Mouse (Mus musculus) large intestine, adult 2 months (tissue): ENCODE measurements around the gene Rab36. TPM values are rescaled to one million over a fixed set of nuclear protein-coding genes. Genes with fewer than 3 reads are reported as not detected.
"Not testable (repeated sequence)": the region's sequence is repeated elsewhere in the genome, so short reads cannot be mapped to it uniquely, and the experiment has no call there.

Experiments used
- DNase-seq: peaks from one replicate; pipeline ENCODE4 v3.0.0-alpha.2; 2012; ENCODE audit warnings: low read depth, low spot score
- WGBS: fragments of 180-500 bp; shearing (Covaris S2); methylation state at CpG from one replicate; pipeline ENCODE4 v1.1.7; 2018; 5-methylcytosine and 5-hydroxymethylcytosine counted together
- polyA plus RNA-seq: library from polyadenylated mRNA; depleted of rRNA; stranded (reverse); fragments of >200 nt; gene quantifications from 2 replicates; pipeline ENCODE4 v1.2.3, GENCODE M21; 2012

Rab36 gene
- polyA plus RNA-seq, 1 experiment: 1.6 TPM

DNA sequence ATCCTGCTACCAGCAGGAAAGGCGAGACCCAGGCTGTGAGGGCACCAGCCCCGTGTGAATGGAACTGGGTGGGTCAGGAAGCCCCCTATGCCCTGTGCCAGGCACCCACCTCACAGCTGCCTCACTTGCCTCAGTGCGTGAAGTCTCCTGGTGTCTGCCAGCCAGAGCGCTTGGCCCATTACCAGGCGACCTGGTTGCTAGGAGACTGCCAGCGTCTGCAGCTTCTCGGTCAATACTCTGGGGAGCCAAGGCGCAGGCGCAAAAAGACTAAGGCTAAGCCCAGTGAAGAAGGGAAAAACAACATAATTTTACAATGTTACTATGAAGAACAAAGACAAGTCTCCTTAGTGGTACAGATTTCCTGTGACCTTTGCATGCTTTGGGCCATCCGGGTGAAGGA, 4.5 kb upstream of the Rab36 start, which contains the start of gene Rsph14:
Gene Rsph14, minus strand, starts transcription at position 192 of the 400 bp plus-strand sequence.
- WGBS: 18% methylated on average over 10 of the region's 10 CpGs
- no peak for DNase-seq

DNA sequence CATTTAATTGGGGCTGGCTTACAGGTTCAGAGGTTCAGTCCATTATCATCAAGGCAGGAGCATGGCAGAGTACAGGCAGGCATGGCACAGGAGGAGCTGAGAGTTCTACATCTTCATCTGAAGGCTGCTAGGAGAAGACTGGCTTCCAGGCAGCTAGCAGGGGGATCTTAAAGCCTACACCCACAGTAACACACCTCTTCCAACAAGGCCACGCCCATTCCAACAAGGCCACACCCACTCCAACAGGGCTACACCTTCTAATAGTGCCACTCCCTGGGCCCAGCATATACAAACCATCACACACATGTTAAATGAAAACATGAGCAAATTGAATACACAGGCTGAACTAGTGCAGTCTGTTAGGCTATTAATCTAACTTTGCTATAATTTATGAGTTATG, 5.2 kb downstream of the Rab36 start:
- not testable (repeated sequence) for DNase-seq
- 4% methylated on average over 1 of the region's 1 CpGs for whole genome bisulfite sequencing

DNA sequence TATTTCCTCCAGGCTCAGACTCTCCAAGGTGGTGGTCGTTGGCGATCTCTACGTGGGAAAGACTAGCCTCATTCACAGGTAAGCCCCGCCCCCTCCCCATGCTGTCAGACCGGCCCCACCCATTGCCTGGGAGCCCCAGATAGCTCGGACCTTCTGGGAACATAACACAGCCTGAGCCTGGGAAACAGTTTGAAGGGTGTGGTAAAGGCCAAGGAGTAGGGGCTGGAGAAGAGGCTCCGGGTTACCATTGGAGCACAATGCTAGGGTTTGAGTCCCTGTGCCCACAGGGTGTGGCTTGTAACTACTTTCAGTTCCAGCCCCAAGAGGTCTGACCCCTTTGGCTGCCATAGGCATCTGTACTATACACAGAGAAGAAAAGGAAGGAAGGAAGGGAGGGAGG, 7.6 kb downstream of the Rab36 start:
- no peak for DNase-seq
- WGBS: 19% methylated on average over 7 of the region's 7 CpGs

DNA sequence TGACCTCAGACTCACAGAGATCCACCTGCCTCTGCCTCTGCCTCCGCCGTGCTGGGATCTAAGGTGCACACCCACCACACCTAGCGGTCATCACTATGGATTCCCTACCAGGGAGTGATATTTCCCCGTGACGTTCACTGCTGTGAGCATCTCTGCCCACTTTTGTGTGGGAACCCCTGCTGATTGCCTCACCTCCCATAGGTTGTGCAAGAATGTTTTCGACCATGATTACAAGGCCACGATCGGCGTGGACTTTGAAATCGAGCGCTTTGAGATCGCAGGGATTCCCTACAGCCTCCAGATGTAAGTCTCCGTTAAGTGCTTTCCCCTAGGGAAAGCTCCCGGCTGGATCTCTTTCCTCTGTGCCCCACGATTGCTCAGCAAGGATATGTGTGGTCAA, 9.0 kb downstream of the Rab36 start:
- DNase-seq: no peak

DNA sequence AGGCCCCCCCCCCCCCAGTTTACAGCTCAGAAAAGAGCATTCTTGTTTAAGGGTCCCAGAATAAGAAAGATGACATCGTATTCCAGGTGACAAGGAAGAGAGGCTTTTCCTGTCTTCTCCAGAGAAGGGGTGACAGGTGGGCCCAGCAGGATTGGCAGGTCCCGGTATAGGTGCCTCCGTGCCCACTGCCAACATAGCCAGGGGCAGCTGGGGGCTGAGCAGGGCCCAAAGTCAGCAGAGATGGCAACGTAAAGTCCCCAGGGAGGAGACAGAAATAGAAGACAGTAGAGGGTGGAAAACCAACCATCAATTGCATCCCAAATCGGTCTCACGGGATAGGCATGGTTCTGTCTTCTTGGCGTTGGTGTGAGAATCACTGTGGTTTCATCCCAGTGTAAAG, 11.9 kb downstream of the Rab36 start:
- WGBS: 88% methylated on average over 7 of the region's 7 CpGs
- DNase-seq: no peak

More for the DNA sequence above, 9.0 kb downstream of the Rab36 start:
- WGBS: 85% methylated on average over 15 of the region's 15 CpGs

DNA sequence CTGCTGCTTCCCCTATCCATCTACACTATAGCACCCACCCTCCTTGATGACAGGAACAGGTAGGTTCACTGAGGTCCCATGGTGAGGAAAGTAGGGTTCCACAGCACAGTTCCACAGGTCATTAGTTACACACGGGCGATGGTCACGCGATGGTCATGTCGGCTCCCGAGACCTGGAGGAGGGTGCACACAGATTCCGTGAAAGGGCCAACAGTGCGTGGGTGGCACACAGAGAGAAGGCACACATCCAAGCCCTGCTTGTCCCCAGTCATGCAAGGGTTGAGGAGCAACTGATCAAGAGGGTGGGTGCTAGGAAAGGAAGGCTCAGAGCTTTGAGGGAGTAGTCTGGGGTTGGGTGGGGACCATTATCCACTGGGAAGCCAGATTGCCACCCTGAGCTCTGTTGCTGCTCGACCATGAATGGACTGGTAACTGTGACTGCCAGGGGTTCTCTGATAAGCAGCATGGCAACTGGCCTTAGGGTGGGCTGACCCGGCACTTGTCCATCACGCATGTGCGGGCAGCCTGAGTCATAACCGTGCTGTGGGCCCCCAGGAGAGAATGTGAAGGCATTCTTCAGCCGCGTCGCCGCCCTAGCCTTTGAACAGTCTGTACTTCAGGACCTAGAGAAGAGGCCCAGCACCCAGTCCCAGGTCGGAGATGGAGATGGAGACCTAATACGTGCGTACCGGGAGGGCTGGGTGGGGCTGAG, 14.7 kb downstream of the Rab36 start:
- no peak for DNase-seq
- 84% methylated on average over 21 of the region's 21 CpGs for WGBS

DNA sequence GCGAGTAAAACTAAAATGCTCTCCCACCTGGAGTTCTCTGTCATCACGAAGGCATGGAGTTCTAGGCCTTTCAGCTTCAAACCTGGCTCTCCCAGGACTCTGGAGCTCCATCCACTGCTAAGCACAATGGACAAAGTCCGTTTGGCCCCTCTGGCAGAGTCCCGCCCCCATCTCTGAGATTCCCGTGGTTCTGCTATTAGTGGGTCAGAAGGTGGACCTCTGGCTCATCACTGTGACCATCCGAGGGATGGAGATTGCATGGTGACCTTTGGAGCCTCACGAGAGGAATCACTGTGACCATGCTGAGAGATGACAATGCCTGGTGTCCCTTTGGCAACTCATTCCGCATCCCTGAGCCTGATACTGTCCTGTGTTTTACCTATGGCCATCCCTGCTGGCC, 16.0 kb downstream of the Rab36 start:
- 70% methylated on average over 8 of the region's 8 CpGs for WGBS

DNA sequence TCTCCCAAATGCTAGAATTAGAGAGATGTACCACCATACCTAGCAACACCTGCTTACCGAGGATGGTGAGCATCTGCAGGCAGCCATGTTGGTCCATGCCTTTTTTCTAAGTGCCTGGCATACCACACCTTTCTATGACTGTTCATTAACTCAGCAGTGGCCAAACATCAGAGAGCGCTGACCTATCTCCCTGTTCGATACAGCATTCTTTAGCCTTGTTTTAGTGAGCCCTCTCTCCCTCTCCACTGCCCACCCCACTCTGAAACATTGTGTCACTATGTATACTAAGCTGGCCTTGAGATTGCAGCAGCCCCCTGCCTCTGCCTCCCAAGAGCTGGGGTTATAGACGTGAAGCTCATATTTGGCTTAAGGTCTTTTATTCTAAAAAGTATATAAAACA, 16.8 kb downstream of the Rab36 start:
- no peak for DNase-seq
- WGBS: 61% methylated on average over 4 of the region's 4 CpGs

More for the DNA sequence above, 16.0 kb downstream of the Rab36 start:
- DNase-seq: no peak

DNA sequence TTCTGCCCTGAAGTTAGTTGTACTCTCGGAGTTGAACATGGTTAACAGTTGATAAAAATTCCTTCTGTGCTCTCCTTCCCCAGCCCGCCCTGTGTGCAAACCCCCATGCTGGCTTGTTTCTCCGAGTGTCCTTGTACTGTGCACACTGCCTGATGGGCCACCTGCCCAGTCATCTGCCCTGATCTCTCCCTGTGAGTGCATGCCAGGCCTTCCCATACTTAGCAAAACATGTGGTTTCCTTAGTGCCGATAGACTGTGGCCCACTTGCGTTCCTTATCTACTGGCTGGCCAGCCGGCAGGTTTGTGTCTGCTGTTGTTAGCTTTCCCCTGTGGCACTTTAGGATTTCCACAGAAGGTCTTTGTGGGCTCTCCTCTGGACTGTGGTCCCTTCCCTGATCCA, 17.3 kb downstream of the Rab36 start:
- DNase-seq: no peak
- WGBS: 51% methylated on average over 6 of the region's 6 CpGs

DNA sequence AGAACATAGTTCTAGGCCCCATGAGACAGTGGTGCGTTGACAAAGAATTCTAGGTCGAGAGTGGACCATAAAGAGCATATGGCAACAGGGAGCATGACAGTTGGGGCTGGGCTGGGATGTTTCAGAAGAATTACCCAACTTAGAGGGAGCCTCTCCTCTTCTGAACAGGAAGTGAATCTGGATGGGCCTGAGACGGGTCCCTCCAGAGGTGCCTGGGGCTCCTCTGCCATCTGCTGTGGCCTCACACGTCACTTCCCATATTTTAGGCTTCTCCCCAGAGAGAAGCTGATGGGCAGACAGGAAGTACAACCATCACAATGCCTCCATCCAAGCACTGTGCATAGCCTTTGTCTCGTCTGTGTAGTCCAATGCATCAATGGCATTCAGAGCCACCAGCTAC, 18.8 kb downstream of the Rab36 start:
- DNase-seq: no peak

DNA sequence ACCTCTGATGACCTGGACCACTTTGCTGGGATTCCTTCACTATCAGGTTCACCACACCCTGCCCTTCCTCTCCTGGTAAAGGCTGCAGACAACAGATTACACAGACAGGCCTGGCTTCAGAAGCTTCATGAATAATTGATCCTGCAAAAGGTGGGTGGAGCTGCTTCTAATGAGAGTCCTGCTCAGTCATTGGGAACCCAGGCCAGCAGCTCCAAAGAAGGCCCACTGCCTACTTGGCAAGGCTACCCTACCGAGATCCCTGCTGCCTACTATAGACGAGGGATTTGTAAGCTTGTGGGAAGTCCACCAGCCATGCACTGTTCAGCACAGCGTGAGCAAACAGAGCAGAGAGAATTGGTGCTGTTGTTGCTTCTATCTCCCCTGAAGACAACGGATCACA, 19.4 kb downstream of the Rab36 start:
- DNase-seq: no peak
- 44% methylated on average over 4 of the region's 4 CpGs for WGBS

More for the DNA sequence above, 18.8 kb downstream of the Rab36 start:
- WGBS: 82% methylated on average over 5 of the region's 5 CpGs

DNA sequence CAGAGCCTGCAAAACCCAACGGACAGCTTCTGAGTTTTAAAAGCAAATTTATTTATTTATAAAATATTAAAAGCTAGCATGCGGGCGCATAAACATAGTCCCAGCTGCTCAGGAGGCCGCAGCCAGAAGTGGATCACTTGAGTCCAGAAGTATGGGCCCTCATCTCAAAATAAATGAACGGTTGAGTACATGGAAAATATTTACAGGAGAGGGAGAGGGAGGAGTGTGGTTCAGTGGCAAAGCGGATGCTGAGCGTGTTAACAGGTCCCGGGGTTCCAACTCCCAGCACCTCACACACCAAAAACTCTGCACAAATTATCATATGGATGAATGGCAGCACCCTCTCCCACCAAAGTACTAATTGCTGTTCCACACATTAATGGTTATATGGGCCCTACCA, 21.5 kb downstream of the Rab36 start:
- DNase-seq: no peak
- 70% methylated on average over 8 of the region's 8 CpGs for WGBS

DNA sequence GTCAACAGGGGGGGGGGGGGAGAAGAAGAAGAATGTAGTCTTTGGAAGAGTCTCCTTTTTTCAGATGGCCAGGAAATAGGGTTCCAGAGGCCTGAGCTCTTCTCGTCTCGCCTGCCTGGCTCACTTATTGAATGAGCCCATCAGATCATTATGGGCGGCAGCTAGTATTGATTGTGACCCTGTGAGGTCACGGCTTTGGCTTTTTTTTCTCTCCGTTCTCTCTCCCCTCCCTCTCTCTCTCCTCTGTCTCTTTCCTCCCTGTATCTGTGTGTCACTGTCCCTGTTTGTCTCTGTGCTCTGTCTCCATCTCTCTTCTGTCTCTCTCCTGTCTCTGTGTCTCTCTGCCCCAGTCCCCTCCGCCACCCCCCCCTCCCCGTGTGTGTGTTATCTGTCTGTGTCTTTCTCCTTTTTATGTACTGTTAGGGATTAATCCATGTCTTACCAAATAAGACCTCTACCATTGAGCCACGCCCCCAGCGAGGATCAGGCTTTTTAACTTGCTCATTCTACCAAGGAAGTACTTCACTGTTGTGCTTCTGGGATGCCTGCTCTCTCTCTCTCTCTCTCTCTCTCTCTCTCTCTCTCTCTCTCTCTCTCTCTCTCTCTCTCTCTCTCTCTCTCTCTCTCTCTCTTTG, 22.0 kb downstream of the Rab36 start:
- no peak for DNase-seq
- WGBS: 50% methylated on average over 9 of the region's 9 CpGs

DNA sequence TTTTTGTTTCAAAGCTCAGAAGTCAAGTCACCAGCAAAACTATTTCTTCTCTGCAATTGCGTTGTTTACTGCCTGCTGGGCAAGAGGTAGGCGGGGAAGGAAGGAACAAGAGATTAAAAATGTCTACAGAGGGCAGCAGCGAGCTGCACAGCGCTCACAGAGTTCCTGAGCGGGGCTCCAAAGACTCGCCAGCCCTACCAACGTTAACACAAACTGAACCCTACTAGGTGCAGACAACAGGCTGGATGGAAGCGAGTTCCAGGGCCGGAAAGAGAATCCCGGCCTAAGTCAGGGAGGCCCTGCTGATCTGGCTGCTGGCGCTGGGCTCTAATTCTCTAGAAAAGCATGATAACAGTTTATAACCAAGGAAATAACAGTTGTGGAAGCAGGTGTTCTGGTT, 22.5 kb downstream of the Rab36 start:
- whole genome bisulfite sequencing: 1% methylated on average over 11 of the region's 11 CpGs
- DNase-seq: peak; percentile 72

DNA sequence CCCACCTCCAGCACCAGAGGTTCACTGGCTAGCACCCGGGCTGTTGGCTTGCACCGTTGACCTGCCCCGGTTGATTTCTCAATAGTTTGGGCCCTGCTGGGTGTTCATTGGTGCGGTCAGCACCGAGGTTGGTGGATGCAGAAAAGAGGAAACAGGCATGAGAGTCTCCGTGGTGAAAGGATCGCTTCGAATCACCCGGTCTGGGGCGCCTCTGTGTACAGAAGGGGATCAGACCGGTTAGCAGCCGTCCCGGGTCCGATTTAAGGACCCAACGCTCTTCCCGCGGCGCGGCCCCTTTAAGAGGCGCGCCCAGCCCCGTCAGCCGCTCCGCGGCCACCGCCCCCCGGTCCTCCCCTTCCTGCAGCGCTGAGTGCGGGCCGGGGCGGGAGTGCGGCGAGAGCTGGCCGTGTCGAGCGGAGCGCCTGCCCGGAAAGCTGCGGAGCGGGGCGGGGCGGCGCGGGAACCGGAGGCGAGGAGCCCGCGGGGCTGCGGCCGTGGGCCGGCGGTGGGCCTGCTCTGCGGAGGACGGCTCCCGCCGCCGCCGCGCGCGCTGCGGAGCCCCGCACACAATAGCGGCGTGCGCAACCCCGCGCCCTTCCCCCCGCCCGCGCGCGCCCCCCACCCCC, 23.5 kb downstream of the Rab36 start, which contains the start of gene Bcr:
Gene Bcr, plus strand, starts transcription at position 376 of the 626 bp plus-strand sequence.
- WGBS: under 1% methylated on average over 71 of the region's 73 CpGs
- peak; percentile 50 for DNase-seq

DNA sequence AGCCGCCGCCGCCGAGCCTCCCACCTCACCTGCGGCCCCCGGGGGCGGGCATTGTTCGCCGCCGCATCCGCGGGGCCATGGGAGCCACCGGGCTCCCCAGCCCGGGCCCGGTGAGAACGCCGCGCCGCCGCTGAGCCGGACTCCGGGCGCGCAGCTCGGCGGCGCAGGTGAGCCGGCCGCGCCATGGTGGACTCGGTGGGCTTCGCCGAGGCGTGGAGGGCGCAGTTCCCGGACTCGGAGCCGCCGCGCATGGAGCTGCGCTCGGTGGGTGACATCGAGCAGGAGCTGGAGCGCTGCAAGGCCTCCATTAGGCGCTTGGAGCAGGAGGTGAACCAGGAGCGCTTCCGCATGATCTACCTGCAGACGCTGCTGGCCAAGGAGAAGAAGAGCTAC, 24.0 kb downstream of the Rab36 start:
- WGBS: under 1% methylated on average over 31 of the region's 48 CpGs
- DNase-seq: no peak

DNA sequence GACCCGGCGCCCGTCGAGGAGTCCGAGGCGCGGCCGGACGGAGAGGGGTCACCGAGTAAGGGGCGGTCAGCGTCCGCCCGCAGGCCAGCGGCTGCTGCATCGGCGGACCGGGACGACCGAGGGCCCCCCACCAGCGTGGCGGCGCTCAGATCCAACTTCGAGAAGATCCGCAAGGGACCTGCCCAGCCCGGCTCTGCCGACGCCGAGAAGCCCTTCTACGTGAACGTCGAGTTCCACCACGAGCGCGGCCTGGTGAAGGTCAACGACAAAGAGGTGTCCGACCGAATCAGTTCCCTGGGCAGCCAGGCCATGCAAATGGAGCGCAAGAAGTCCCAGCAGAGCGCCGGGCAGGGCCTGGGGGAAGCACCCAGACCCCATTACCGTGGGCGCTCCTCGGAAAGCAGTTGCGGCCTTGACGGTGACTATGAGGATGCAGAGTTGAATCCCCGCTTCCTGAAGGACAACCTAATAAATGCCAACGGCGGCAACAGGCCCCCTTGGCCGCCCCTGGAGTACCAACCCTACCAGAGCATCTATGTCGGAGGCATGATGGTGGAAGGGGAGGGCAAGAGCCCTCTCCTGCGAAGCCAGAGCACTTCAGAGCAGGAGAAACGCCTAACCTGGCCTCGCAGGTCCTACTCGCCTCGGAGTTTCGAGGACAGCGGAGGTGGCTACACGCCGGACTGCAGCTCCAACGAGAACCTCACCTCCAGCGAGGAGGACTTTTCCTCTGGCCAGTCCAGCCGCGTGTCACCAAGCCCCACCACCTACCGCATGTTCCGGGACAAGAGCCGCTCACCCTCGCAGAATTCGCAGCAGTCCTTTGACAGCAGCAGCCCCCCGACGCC, 24.7 kb downstream of the Rab36 start:
- 14% methylated on average over 71 of the region's 71 CpGs for WGBS
- no peak for DNase-seq

DNA sequence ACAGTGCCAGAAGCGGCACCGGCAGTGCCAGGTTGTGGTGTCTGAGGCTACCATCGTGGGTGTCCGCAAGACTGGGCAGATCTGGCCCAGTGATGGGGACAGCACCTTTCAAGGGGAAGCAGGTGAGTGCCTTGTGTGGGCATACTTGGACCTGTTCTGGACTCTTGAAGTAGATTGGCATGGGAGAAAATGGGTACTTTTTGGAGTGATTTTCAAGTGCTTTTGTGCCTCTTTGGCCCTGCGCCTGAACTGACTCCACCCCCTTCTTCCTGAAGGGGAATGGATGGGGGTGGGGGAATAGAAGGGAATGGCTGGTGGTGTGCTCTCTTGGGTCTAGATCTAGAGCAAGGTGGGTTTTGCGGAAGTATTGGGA, 25.3 kb downstream of the Rab36 start:
- no peak for DNase-seq
- 54% methylated on average over 6 of the region's 6 CpGs for WGBS

DNA sequence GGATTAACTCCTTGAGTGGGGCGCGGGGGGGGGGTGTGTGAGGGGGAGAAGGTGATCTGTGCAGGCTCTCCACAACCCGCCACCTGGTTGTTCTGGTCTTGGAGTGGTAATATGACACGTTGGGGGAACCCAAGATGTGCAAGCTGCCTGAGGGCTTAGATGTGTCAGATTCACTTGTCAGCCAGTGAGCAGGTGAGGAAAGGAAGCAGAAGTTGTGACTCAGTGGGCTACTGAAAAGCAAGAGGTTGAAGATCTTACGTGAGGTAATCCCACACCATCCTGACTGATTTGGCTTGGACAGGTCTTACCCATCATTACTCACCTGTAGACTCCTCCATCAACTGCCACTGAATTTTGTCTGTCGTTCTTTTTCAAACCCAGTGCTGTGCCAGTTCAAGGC, 25.8 kb downstream of the Rab36 start:
- 51% methylated on average over 6 of the region's 6 CpGs for WGBS
- DNase-seq: no peak
